Mouse (Mus musculus) urinary bladder, adult 18-20 months (tissue): ENCODE measurements at regions not wholly inside any gene's neighbourhood (a gene's known extent, or its start where the extent isn't known, plus 50 kb on each side); places are given as distances from the start of the nearest gene placed in this dataset.

ENCODE experiments used
- DNase-seq, 2 experiments: peaks; one replicate each; pipeline ENCODE4 v3.0.0; 2022; ENCODE audit warnings: low spot score in 2 of 2, mixed read lengths in 2 of 2

GRCm38 (mm10) chr8:36363291-36363690 lies 597.7 kb downstream of the Gm19410 start:
- DNase-seq, result no peak

GRCm38 (mm10) chr8:36364567-36365231 lies 599.1 kb downstream of the Gm19410 start:
- no peak for DNase-seq

- DNase-seq, result no peak
Observed at GRCm38 (mm10) chr8:36365945-36366344, 600.4 kb downstream of the Gm19410 start.

- no peak for DNase-seq
Observed at GRCm38 (mm10) chr8:36376579-36377350, 611.2 kb downstream of the Gm19410 start.

GRCm38 (mm10) chr8:36394487-36394886 lies 598.9 kb upstream of the AI429214 start:
- DNase-seq, result no peak

- no peak for DNase-seq
Observed at GRCm38 (mm10) chr8:36396493-36396892, 596.9 kb upstream of the AI429214 start.

- no peak for DNase-seq
Observed at GRCm38 (mm10) chr8:36406706-36407105, 586.7 kb upstream of the AI429214 start.
